8 mouse cellular contexts compared by ENCODE assay signal in the genomic region with DNA sequence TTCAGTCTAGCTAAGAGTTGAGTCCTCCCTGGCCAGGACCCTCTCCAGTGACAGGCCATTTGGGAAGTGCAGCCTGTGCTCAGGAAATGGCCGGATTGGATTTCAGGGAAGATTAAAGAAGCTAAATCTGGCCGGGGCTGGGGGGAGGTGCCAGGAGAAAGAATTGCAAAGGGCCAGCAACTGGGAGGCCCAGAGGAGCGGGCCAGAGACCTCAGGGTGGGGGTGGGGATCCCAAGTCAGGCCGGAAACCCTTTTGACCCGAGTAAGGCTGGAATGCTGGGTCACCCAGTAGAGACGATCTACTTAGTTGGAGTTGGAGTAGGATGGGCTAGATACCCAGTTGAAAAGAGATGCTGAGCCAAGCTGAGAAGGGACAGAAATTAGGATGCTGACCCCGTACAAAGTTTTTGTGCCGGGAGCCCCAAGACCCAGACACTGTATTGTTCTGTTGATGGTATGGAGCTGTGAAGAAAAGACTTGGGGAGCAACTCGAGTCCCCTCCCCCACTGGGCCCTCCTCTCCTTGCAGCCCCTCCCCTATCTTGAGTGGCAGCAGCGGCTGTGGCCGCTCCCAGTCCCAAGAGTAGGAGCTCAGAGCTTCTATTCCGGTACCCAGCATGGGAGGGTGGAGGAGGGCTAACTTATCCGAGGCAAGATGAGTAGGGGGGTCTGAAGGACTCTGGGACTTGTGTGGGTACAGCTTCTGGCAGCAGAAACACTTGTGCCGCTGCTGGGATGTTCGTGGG. TPM values are rescaled to one million over a fixed set of nuclear protein-coding genes. Genes with fewer than 3 reads are reported as not detected.
DNase-seq lines count a peak whose midpoint lies in the region; ATAC-seq and TF ChIP-seq lines count a peak whose summit lies in the region.

No protein-coding gene starts in this region.

- H3K27me3 ChIP-seq in hindbrain, embryonic 12.5 days = peaks cover 7% of the 10 kb centered on the region
- peaks cover 31% of the 10 kb centered on the region for H3K27me3 ChIP-seq in liver, embryonic 11.5 days (replicated peaks; ENCODE audit: control insufficient read depth, insufficient read depth, low read length)

- peaks cover 16% of the 10 kb centered on the region for H3K4me1 ChIP-seq in embryonic fibroblast, embryonic 13.5 days (ENCODE audit: control insufficient read depth, insufficient read depth, low read length)
- H3K4me1 ChIP-seq in hindbrain, embryonic 12.5 days = peaks cover 27% of the 10 kb centered on the region
- peaks cover 7% of the 10 kb centered on the region; the same call in 1 of the 2 replicates for H3K4me1 ChIP-seq in liver, embryonic 11.5 days (replicated peaks; ENCODE audit: control insufficient read depth, insufficient read depth, low read length)

- peak overlapping the region; percentile 28 for H3K4me2 ChIP-seq in hindbrain, embryonic 12.5 days (replicated peaks)
- no peak overlapping the region for H3K4me2 ChIP-seq in liver, embryonic 11.5 days

- ATAC-seq in hindbrain, embryonic 12.5 days (ENCODE audit: low FRiP score) = peak; percentile 56
- peak; percentile 10; the same call in 1 of the 2 replicates for ATAC-seq in liver, embryonic 11.5 days (replicated peaks; ENCODE audit: low FRiP score)

- no peak overlapping the region for H3K9ac ChIP-seq in hindbrain, embryonic 12.5 days
- no peak overlapping the region for H3K9ac ChIP-seq in liver, embryonic 11.5 days (ENCODE audit: low read depth, low read length)

- no peak overlapping the region for H3K4me3 ChIP-seq in embryonic fibroblast, embryonic 13.5 days (ENCODE audit: insufficient read depth, low read length)
- H3K4me3 ChIP-seq in hindbrain, embryonic 12.5 days = no peak overlapping the region
- no peak overlapping the region for H3K4me3 ChIP-seq in liver, embryonic 11.5 days (ENCODE audit: low read depth, low read length)

- peak overlapping the region; percentile 2; the same call in 1 of the 2 replicates for H3K27ac ChIP-seq in embryonic fibroblast, embryonic 13.5 days (ENCODE audit: insufficient read depth, low read length)
- no peak overlapping the region for H3K27ac ChIP-seq in hindbrain, embryonic 12.5 days
- peak overlapping the region; percentile 43; the same call in 1 of the 2 replicates for H3K27ac ChIP-seq in liver, embryonic 11.5 days (ENCODE audit: low read depth, low read length)

- DNase-seq in R1 (ENCODE audit: low read depth, low spot score) = peak; percentile 78
- no peak for DNase-seq in liver, embryonic 11.5 days (ENCODE audit: low spot score)
- peak; percentile 64 for DNase-seq in yolk sac, embryonic 10.5 days (ENCODE audit: low spot score)
- no peak for DNase-seq in B cell, adult 2 months
- DNase-seq in urinary bladder, postnatal 25 days (ENCODE audit: low spot score) = no peak
- no peak for DNase-seq in thymus, adult 18-20 months

- H3K9me3 ChIP-seq in hindbrain, embryonic 12.5 days (replicated peaks) = no peaks in the 10 kb centered on the region
- no peaks in the 10 kb centered on the region for H3K9me3 ChIP-seq in liver, embryonic 11.5 days (ENCODE audit: control insufficient read depth, low read length)

- no peaks in the 10 kb centered on the region for H3K36me3 ChIP-seq in hindbrain, embryonic 12.5 days
- no peaks in the 10 kb centered on the region for H3K36me3 ChIP-seq in liver, embryonic 11.5 days (ENCODE audit: control insufficient read depth, insufficient read depth, low read length)

- no peak for TF ChIP-seq CTCF in embryonic fibroblast, embryonic 13.5 days (IDR thresholded peaks at IDR 0.05; ENCODE audit: borderline replicate concordance, insufficient read depth, low read length)

- TF ChIP-seq POLR2A in embryonic fibroblast, embryonic 13.5 days (IDR thresholded peaks at IDR 0.05; ENCODE audit: low read depth, low read length) = no peak

- WGBS in hindbrain, embryonic 12.5 days = 3% methylated on average over 15 of the region's 15 CpGs
- 11% methylated on average over 15 of the region's 15 CpGs for WGBS in liver, embryonic 11.5 days

RNA-seq across cellular contexts. Expression of gene Des, which starts 15.7 kb away (rescaled TPM):
- polyA plus RNA-seq in embryonic fibroblast, embryonic 13.5 days (2011; ENCODE audit: insufficient read length, low read depth, missing spikeins) = 11.3 and 12.3 TPM in 2 replicates
- 2.3 and 10.5 TPM in 2 replicates for polyA plus RNA-seq in hindbrain, embryonic 12.5 days (2016; fragmentation: Nextera tagmentation; extraction: Ambion mirVana)
- polyA plus RNA-seq in liver, embryonic 11.5 days (2014; fragmentation: Nextera tagmentation; extraction: Ambion mirVana) = 13.3 and 14.5 TPM in 2 replicates

RNA-seq across cellular contexts. Expression of gene Dnpep, which starts 26.7 kb away (rescaled TPM):
- 79.7 and 96.9 TPM in 2 replicates for polyA plus RNA-seq in embryonic fibroblast, embryonic 13.5 days (2011; ENCODE audit: insufficient read length, low read depth, missing spikeins)
- 173 and 175 TPM in 2 replicates for polyA plus RNA-seq in hindbrain, embryonic 12.5 days (2016; fragmentation: Nextera tagmentation; extraction: Ambion mirVana)
- polyA plus RNA-seq in liver, embryonic 11.5 days (2014; fragmentation: Nextera tagmentation; extraction: Ambion mirVana) = 83.7 and 98.7 TPM in 2 replicates

RNA-seq across cellular contexts. Expression of gene Speg, which starts 30.6 kb away (rescaled TPM):
- polyA plus RNA-seq in embryonic fibroblast, embryonic 13.5 days (2011; ENCODE audit: insufficient read length, low read depth, missing spikeins) = 54.2 and 56.4 TPM in 2 replicates
- polyA plus RNA-seq in hindbrain, embryonic 12.5 days (2016; fragmentation: Nextera tagmentation; extraction: Ambion mirVana) = 19.1 and 19.7 TPM in 2 replicates
- polyA plus RNA-seq in liver, embryonic 11.5 days (2014; fragmentation: Nextera tagmentation; extraction: Ambion mirVana) = 24.8 and 32.3 TPM in 2 replicates

Comparison
In these comparisons a context has a peak if more than half of its experiments do, and no peak if none do; other contexts are left out.
1. DNase-seq: peak in R1 (single experiment) and yolk sac, embryonic 10.5 days (single experiment); none in liver, embryonic 11.5 days (single experiment), B cell, adult 2 months (0 of 2), urinary bladder, postnatal 25 days (single experiment) and thymus, adult 18-20 months (0 of 2).